Mouse (Mus musculus) heart, embryonic 15.5 days (tissue): ENCODE measurements at regions not wholly inside any gene's neighbourhood (a gene's known extent, or its start where the extent isn't known, plus 50 kb on each side); places are given as distances from the start of the nearest gene placed in this dataset.
A peak's percentile ranks its signal among the peaks of the same experiment; 100 is the strongest.

Experiments
- ATAC-seq: fragments of 200-750 bp; cut with Nextera tagmentation; replicated peaks from 2 replicates; pipeline ENCODE4 v1.8.0; 2017; ENCODE audit warnings: low read depth, moderate TSS enrichment; ENCODE audit not compliant: insufficient number of reproducible peaks, insufficient read depth, low FRiP score
- H3K27ac ChIP-seq: fragments of 300-500 bp; sonication (generic); 2 replicates; pipeline ENCODE4 v1.5.1; 2015; ENCODE audit warnings: mild to moderate bottlenecking, inconsistent platforms
- H3K27me3 ChIP-seq: fragments of 300-500 bp; sonication (generic); 2 replicates; pipeline ENCODE4 v1.6.1; 2015; ENCODE audit warnings: inconsistent platforms
- H3K36me3 ChIP-seq: fragments of 300-500 bp; sonication (generic); 2 replicates; pipeline ENCODE4 v1.6.1; 2015; ENCODE audit warnings: mild to moderate bottlenecking, inconsistent platforms
- H3K4me1 ChIP-seq: fragments of 300-500 bp; sonication (generic); replicated peaks from 2 replicates; pipeline ENCODE4 v1.6.1; 2015; ENCODE audit warnings: inconsistent platforms
- H3K4me2 ChIP-seq: fragments of 300-500 bp; sonication (generic); 2 replicates; pipeline ENCODE4 v1.6.1; 2015; ENCODE audit warnings: inconsistent platforms, mild to moderate bottlenecking, moderate library complexity
- H3K4me3 ChIP-seq: fragments of 300-500 bp; sonication (generic); 2 replicates; pipeline ENCODE4 v1.5.1; 2015; ENCODE audit warnings: mild to moderate bottlenecking, inconsistent platforms
- H3K9ac ChIP-seq: fragments of 300-500 bp; sonication (generic); 2 replicates; pipeline ENCODE4 v1.6.1; 2015; ENCODE audit warnings: mild to moderate bottlenecking, inconsistent platforms
- H3K9me3 ChIP-seq: fragments of 300-500 bp; sonication (generic); replicated peaks from 2 replicates; pipeline ENCODE4 v1.6.1; 2016; ENCODE audit warnings: inconsistent platforms
- WGBS: fragments of 180-500 bp; shearing (Covaris S2); methylation state at CpG from one replicate; pipeline ENCODE4 v1.1.7; 2015; ENCODE audit warnings: mixed read lengths; 5-methylcytosine and 5-hydroxymethylcytosine counted together

- H3K27ac ChIP-seq = no peak overlapping the region
- no peak for ATAC-seq
- H3K9me3 ChIP-seq = no peaks in the 10 kb centered on the region
- no peak overlapping the region for H3K4me2 ChIP-seq
- no peak overlapping the region for H3K9ac ChIP-seq
- H3K36me3 ChIP-seq = no peaks in the 10 kb centered on the region
- no peak overlapping the region for H3K4me3 ChIP-seq
- no peaks in the 10 kb centered on the region for H3K27me3 ChIP-seq
- 29% methylated on average over 2 of the region's 2 CpGs for WGBS
- peaks cover 6% of the 10 kb centered on the region for H3K4me1 ChIP-seq
Observed at GRCm38 (mm10) chr13:102326003-102326402, 367.4 kb upstream of the Cd180 start.

- H3K9ac ChIP-seq = no peak overlapping the region
- H3K4me3 ChIP-seq = no peak overlapping the region
- no peaks in the 10 kb centered on the region for H3K27me3 ChIP-seq
- H3K4me2 ChIP-seq = no peak overlapping the region
- WGBS = 57% methylated on average over 2 of the region's 2 CpGs
- ATAC-seq = no peak
- H3K4me1 ChIP-seq = peaks cover 6% of the 10 kb centered on the region
- no peaks in the 10 kb centered on the region for H3K9me3 ChIP-seq
- H3K27ac ChIP-seq = no peak overlapping the region
- no peaks in the 10 kb centered on the region for H3K36me3 ChIP-seq
Observed at GRCm38 (mm10) chr13:102326544-102326943, 366.8 kb upstream of the Cd180 start.

- Histone ChIP-seq H3K4me3 (no peak overlapping the region), H3K27ac (peak overlapping the region; percentile 70; the same call in 1 of the 2 replicates), H3K27me3 (no peaks in the 10 kb centered on the region)
Observed at GRCm38 (mm10) chr13:102333667-102334066, 359.7 kb upstream of the Cd180 start.

GRCm38 (mm10) chr13:102334131-102334534 is 359.2 kb upstream of the Cd180 start:
- no peaks in the 10 kb centered on the region for H3K36me3 ChIP-seq
- H3K4me3 ChIP-seq = peak overlapping the region; percentile 15; the same call in 1 of the 2 replicates
- peak overlapping the region; percentile 43 for H3K4me2 ChIP-seq
- peak overlapping the region; percentile 70 for H3K27ac ChIP-seq
- peak; percentile 75 for ATAC-seq
- H3K27me3 ChIP-seq = no peaks in the 10 kb centered on the region
- H3K9ac ChIP-seq = no peak overlapping the region
- no peaks in the 10 kb centered on the region for H3K9me3 ChIP-seq
- WGBS = 19% methylated on average over 13 of the region's 13 CpGs
- peaks cover 16% of the 10 kb centered on the region for H3K4me1 ChIP-seq

More at GRCm38 (mm10) chr13:102333667-102334066, 359.7 kb upstream of the Cd180 start:
- WGBS = 73% methylated on average over 1 of the region's 1 CpGs
- Histone ChIP-seq H3K9me3 (no peaks in the 10 kb centered on the region), H3K36me3 (no peaks in the 10 kb centered on the region), H3K9ac (no peak overlapping the region), H3K4me2 (peak overlapping the region; percentile 43; the same call in 1 of the 2 replicates), H3K4me1 (peaks cover 16% of the 10 kb centered on the region)
- no peak for ATAC-seq

- Histone ChIP-seq H3K27me3 (no peaks in the 10 kb centered on the region), H3K4me2 (no peak overlapping the region), H3K9me3 (no peaks in the 10 kb centered on the region), H3K4me3 (no peak overlapping the region), H3K36me3 (no peaks in the 10 kb centered on the region), H3K9ac (no peak overlapping the region), H3K4me1 (peaks cover 4% of the 10 kb centered on the region), H3K27ac (no peak overlapping the region)
- 71% methylated on average over 2 of the region's 2 CpGs for WGBS
- no peak for ATAC-seq
Observed at GRCm38 (mm10) chr13:102343236-102343635, 350.1 kb upstream of the Cd180 start.

- Histone ChIP-seq H3K27ac (no peak overlapping the region), H3K4me3 (no peak overlapping the region), H3K9ac (no peak overlapping the region), H3K27me3 (no peaks in the 10 kb centered on the region), H3K4me2 (no peak overlapping the region), H3K4me1 (peaks cover 12% of the 10 kb centered on the region), H3K9me3 (no peaks in the 10 kb centered on the region), H3K36me3 (no peaks in the 10 kb centered on the region)
- no peak for ATAC-seq
- 79% methylated on average over 5 of the region's 5 CpGs for WGBS
Observed at GRCm38 (mm10) chr13:102344606-102345269, 348.6 kb upstream of the Cd180 start.

GRCm38 (mm10) chr13:102349493-102349892 is 343.9 kb upstream of the Cd180 start:
- Histone ChIP-seq H3K27ac (peak overlapping the region; percentile 67), H3K4me2 (no peak overlapping the region), H3K9ac (no peak overlapping the region), H3K4me1 (peaks cover 12% of the 10 kb centered on the region), H3K36me3 (no peaks in the 10 kb centered on the region), H3K27me3 (no peaks in the 10 kb centered on the region), H3K9me3 (no peaks in the 10 kb centered on the region), H3K4me3 (no peak overlapping the region)
- WGBS = 67% methylated on average over 1 of the region's 1 CpGs
- peak; percentile 75 for ATAC-seq

GRCm38 (mm10) chr13:102352073-102352854 is 341.1 kb upstream of the Cd180 start:
- Histone ChIP-seq H3K9ac (no peak overlapping the region), H3K4me1 (peaks cover 22% of the 10 kb centered on the region), H3K36me3 (no peaks in the 10 kb centered on the region), H3K27me3 (no peaks in the 10 kb centered on the region), H3K4me3 (no peak overlapping the region), H3K9me3 (no peaks in the 10 kb centered on the region), H3K4me2 (no peak overlapping the region), H3K27ac (no peak overlapping the region)
- 74% methylated on average over 10 of the region's 10 CpGs for WGBS
- no peak for ATAC-seq

GRCm38 (mm10) chr13:102355569-102355968 is 337.8 kb upstream of the Cd180 start:
- Histone ChIP-seq H3K27me3 (no peaks in the 10 kb centered on the region), H3K4me2 (no peak overlapping the region), H3K4me1 (peaks cover 10% of the 10 kb centered on the region), H3K27ac (peak overlapping the region; percentile 61), H3K9ac (no peak overlapping the region), H3K36me3 (no peaks in the 10 kb centered on the region), H3K9me3 (no peaks in the 10 kb centered on the region), H3K4me3 (no peak overlapping the region)
- no peak for ATAC-seq
- WGBS = 2% methylated on average over 1 of the region's 1 CpGs

- ATAC-seq = no peak
- H3K4me2 ChIP-seq = no peak overlapping the region
- H3K36me3 ChIP-seq = no peaks in the 10 kb centered on the region
- no peaks in the 10 kb centered on the region for H3K9me3 ChIP-seq
- WGBS = 72% methylated on average over 4 of the region's 4 CpGs
- no peak overlapping the region for H3K27ac ChIP-seq
- no peaks in the 10 kb centered on the region for H3K4me1 ChIP-seq
- H3K4me3 ChIP-seq = no peak overlapping the region
- no peaks in the 10 kb centered on the region for H3K27me3 ChIP-seq
- H3K9ac ChIP-seq = no peak overlapping the region
Observed at GRCm38 (mm10) chr13:102372451-102373082, 320.8 kb upstream of the Cd180 start.

- Histone ChIP-seq H3K27me3 (no peaks in the 10 kb centered on the region), H3K4me3 (no peak overlapping the region), H3K36me3 (no peaks in the 10 kb centered on the region), H3K4me2 (no peak overlapping the region), H3K9me3 (no peaks in the 10 kb centered on the region), H3K4me1 (no peaks in the 10 kb centered on the region), H3K27ac (no peak overlapping the region), H3K9ac (no peak overlapping the region)
- 66% methylated on average over 2 of the region's 2 CpGs for WGBS
- no peak for ATAC-seq
Observed at GRCm38 (mm10) chr13:102380667-102381066, 312.7 kb upstream of the Cd180 start.
